Mouse (Mus musculus) embryonic facial prominence, embryonic 12.5 days (tissue): ENCODE data around the gene Ccdc159. TPM values are rescaled to one million over a fixed set of nuclear protein-coding genes. Genes with fewer than 3 reads are reported as not detected.
A peak's percentile ranks its signal among the peaks of the same experiment; 100 is the strongest.

Experiments used
- ATAC-seq: fragments of 200-750 bp; cut with Nextera tagmentation; 2 replicates; pipeline ENCODE4 v1.8.0; 2017; ENCODE audit not compliant: insufficient number of reproducible peaks, insufficient read depth, low FRiP score, low TSS enrichment
- H3K27ac ChIP-seq: fragments of 300-500 bp; sonication (generic); 2 replicates; pipeline ENCODE4 v1.5.1; 2016; ENCODE audit warnings: mild to moderate bottlenecking
- H3K27me3 ChIP-seq: fragments of 300-500 bp; sonication (generic); 2 replicates; pipeline ENCODE4 v1.6.1; 2016; ENCODE audit warnings: mild to moderate bottlenecking, moderate library complexity
- H3K36me3 ChIP-seq: fragments of 300-500 bp; sonication (generic); 2 replicates; pipeline ENCODE4 v1.6.1; 2016; ENCODE audit warnings: mild to moderate bottlenecking
- H3K4me1 ChIP-seq: fragments of 300-500 bp; sonication (generic); 2 replicates; pipeline ENCODE4 v1.6.1; 2016
- H3K4me2 ChIP-seq: fragments of 300-500 bp; sonication (generic); replicated peaks from 2 replicates; pipeline ENCODE4 v1.6.1; 2016; ENCODE audit warnings: mild to moderate bottlenecking, moderate library complexity
- H3K4me3 ChIP-seq: fragments of 300-500 bp; sonication (generic); 2 replicates; pipeline ENCODE4 v1.5.1; 2016; ENCODE audit warnings: mild to moderate bottlenecking
- H3K9ac ChIP-seq: fragments of 300-500 bp; sonication (generic); 2 replicates; pipeline ENCODE4 v1.6.1; 2016; ENCODE audit warnings: mild to moderate bottlenecking, moderate library complexity
- H3K9me3 ChIP-seq: fragments of 300-500 bp; sonication (generic); 2 replicates; pipeline ENCODE4 v1.6.1; 2016; ENCODE audit warnings: mild to moderate bottlenecking, moderate library complexity
- WGBS: fragments of 180-500 bp; shearing (Covaris S2); methylation state at CpG from one replicate; pipeline ENCODE4 v1.1.7; 2016; 5-methylcytosine and 5-hydroxymethylcytosine counted together
- polyA plus RNA-seq: library from polyadenylated mRNA; unstranded; fragments of >200 nt; fragmentation: Nextera tagmentation; extraction: Ambion mirVana; gene quantifications from 2 replicates; pipeline ENCODE4 v1.2.1, GENCODE M21; 2016

Gene Ccdc159
- polyA plus RNA-seq = 5.3 and 5.6 TPM in 2 replicates

GRCm38 (mm10) chr9:21927208-21927753, at the start of gene Ccdc159, which contains the start of gene Tmem205:
Ccdc159 (plus strand) TSS chr9:21927471.
Tmem205 (minus strand) TSS chr9:21927556.
- peak; percentile 96 for ATAC-seq
- under 1% methylated on average over 28 of the region's 28 CpGs for WGBS

DNA sequence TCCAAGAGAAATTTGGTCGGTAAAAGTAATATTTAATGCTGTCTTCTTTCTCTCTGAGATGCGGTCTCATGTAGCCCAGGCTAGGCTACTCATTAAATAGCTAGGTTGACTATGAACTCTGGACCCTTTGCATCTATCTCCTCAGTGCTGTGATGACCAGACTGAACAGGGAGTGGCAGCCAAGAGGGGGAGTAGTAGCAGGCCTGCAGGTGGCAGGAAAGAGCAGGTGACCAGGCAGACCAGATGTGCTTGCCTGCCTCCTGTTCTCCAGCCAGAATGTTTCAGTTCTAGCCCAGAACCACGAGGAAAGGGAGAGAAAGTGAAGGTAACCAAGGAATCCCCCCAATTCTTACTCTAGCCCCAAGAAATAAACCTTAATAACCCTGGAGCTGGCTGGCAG, 38.0 kb upstream of the Ccdc159 start:
- 61% methylated on average over 3 of the region's 3 CpGs for WGBS
- no peak overlapping the region for H3K9ac ChIP-seq
- no peak overlapping the region for H3K4me2 ChIP-seq
- H3K27me3 ChIP-seq = no peaks in the 10 kb centered on the region
- no peaks in the 10 kb centered on the region for H3K36me3 ChIP-seq
- H3K4me3 ChIP-seq = no peak overlapping the region
- H3K4me1 ChIP-seq = no peaks in the 10 kb centered on the region
- H3K9me3 ChIP-seq = no peaks in the 10 kb centered on the region
- H3K27ac ChIP-seq = no peak overlapping the region
- no peak for ATAC-seq

More at GRCm38 (mm10) chr9:21927208-21927753, at the start of gene Ccdc159, which contains the start of gene Tmem205:
- H3K27me3 ChIP-seq = no peaks in the 10 kb centered on the region
- H3K36me3 ChIP-seq = no peaks in the 10 kb centered on the region
- no peak within 1 kb of the TSS for H3K27ac ChIP-seq
- H3K9me3 ChIP-seq = no peaks in the 10 kb centered on the region
- peaks cover 13% of the 10 kb centered on the region for H3K4me1 ChIP-seq
- H3K9ac ChIP-seq = peak within 1 kb of the TSS; percentile 55
- peak within 1 kb of the TSS; percentile 60 for H3K4me2 ChIP-seq
- peak within 1 kb of the TSS; percentile 53 for H3K4me3 ChIP-seq

- peak overlapping the region; percentile 48 for H3K4me2 ChIP-seq
- 15% methylated on average over 10 of the region's 10 CpGs for WGBS
- no peak for ATAC-seq
- H3K27me3 ChIP-seq = peaks cover 4% of the 10 kb centered on the region; the same call in 1 of the 2 replicates
- no peaks in the 10 kb centered on the region for H3K9me3 ChIP-seq
- no peaks in the 10 kb centered on the region for H3K4me1 ChIP-seq
- peak overlapping the region; percentile 39 for H3K4me3 ChIP-seq
- H3K9ac ChIP-seq = no peak overlapping the region
- H3K27ac ChIP-seq = no peak overlapping the region
- H3K36me3 ChIP-seq = no peaks in the 10 kb centered on the region
These were observed 25.9 kb upstream of the Ccdc159 start for GRCm38 (mm10) chr9:21901223-21901820.

DNA sequence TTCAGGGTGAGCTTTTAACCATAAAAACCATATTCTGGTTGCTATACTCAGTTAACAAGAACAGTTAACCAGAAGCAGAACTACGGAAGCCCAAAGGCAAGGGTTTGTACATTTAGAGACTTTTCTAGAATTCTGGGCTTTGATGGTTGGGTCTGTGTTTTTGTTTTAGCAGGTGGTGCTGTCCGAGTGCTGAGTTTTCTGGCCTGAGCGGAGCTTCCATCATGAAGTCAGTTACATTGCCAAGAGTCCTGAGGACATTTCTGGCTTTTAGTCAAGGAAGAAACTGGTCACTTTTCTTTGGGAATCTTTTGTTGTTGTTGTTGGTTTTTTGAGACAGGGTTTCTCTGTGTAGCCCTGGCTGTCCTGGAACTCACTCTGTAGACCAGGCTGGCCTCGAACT, 23.2 kb upstream of the Ccdc159 start:
- Histone ChIP-seq H3K27me3 (peaks cover 4% of the 10 kb centered on the region; the same call in 1 of the 2 replicates), H3K4me3 (no peak overlapping the region), H3K36me3 (no peaks in the 10 kb centered on the region), H3K4me2 (no peak overlapping the region), H3K27ac (no peak overlapping the region), H3K9me3 (no peaks in the 10 kb centered on the region), H3K4me1 (no peaks in the 10 kb centered on the region), H3K9ac (no peak overlapping the region)
- WGBS = 86% methylated on average over 4 of the region's 4 CpGs
- ATAC-seq = no peak

DNA sequence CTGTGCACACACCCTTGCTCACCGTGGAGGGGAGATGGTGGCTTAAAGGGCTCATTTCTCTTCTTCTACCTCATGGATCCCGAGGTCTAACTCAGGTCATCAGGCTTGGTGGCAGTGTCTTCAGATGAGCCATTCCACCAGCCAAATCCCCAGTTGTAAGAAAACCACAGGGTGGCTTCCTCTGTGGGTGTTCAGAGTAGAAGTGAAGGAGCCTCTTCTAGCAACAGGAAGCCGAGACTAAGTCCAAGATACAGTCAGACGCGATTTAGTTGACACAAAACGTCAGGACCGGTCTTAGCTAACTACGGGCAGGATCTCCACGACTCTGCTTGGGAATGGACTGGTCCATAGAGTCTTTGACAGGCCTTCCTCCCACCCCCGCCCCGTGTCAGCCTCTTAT, 19.1 kb upstream of the Ccdc159 start:
- ATAC-seq = no peak
- Histone ChIP-seq H3K36me3 (no peaks in the 10 kb centered on the region), H3K4me2 (no peak overlapping the region), H3K27me3 (peaks cover 3% of the 10 kb centered on the region; the same call in 1 of the 2 replicates), H3K27ac (no peak overlapping the region), H3K9me3 (no peaks in the 10 kb centered on the region), H3K4me1 (no peaks in the 10 kb centered on the region), H3K4me3 (no peak overlapping the region), H3K9ac (no peak overlapping the region)
- 77% methylated on average over 11 of the region's 11 CpGs for WGBS

- no peak overlapping the region for H3K4me2 ChIP-seq
- H3K27me3 ChIP-seq = peaks cover 3% of the 10 kb centered on the region; the same call in 1 of the 2 replicates
- no peaks in the 10 kb centered on the region for H3K9me3 ChIP-seq
- H3K27ac ChIP-seq = no peak overlapping the region
- no peak overlapping the region for H3K9ac ChIP-seq
- H3K4me1 ChIP-seq = no peaks in the 10 kb centered on the region
- no peak overlapping the region for H3K4me3 ChIP-seq
- 76% methylated on average over 10 of the region's 10 CpGs for WGBS
- no peaks in the 10 kb centered on the region for H3K36me3 ChIP-seq
- no peak for ATAC-seq
These were observed 17.6 kb upstream of the Ccdc159 start for GRCm38 (mm10) chr9:21909474-21910223.

DNA sequence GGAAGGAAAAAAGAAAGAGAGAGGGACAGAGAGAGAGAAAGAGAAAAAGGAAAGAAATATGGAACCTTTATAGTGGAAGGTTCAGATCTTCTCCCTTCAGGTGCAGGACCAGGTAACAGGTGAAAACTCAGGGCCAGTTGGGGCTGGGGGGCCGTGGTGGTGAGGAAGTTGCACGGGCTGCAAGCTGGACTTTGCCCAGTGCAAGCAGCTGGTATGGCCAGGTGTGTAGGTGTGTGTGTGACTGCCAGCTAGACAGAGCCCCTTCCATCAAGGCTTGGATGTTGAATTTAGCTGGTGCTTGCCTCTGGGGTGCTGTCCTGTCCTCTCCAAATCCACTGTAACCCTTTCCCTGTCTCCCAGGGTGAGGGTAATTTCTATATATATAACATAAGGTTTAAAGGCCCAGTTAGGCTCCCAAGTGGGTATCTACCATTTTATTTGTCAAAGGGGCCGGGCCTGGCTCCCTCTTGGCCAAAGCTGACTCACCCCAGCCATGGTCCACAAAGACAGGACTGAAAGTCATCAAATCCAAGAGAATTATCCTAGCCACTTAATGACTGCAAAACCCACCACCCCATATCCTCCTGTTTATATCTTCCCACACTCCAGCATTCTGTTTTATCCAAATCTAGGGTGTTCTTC, 10.3 kb upstream of the Ccdc159 start:
- H3K4me1 ChIP-seq = no peaks in the 10 kb centered on the region
- H3K9me3 ChIP-seq = no peaks in the 10 kb centered on the region
- H3K36me3 ChIP-seq = peaks cover 4% of the 10 kb centered on the region; the same call in 1 of the 2 replicates
- no peak overlapping the region for H3K9ac ChIP-seq
- H3K4me3 ChIP-seq = peak overlapping the region; percentile 53
- 73% methylated on average over 3 of the region's 3 CpGs for WGBS
- H3K4me2 ChIP-seq = peak overlapping the region; percentile 92
- H3K27ac ChIP-seq = no peak overlapping the region
- no peak for ATAC-seq
- peaks cover 24% of the 10 kb centered on the region for H3K27me3 ChIP-seq

DNA sequence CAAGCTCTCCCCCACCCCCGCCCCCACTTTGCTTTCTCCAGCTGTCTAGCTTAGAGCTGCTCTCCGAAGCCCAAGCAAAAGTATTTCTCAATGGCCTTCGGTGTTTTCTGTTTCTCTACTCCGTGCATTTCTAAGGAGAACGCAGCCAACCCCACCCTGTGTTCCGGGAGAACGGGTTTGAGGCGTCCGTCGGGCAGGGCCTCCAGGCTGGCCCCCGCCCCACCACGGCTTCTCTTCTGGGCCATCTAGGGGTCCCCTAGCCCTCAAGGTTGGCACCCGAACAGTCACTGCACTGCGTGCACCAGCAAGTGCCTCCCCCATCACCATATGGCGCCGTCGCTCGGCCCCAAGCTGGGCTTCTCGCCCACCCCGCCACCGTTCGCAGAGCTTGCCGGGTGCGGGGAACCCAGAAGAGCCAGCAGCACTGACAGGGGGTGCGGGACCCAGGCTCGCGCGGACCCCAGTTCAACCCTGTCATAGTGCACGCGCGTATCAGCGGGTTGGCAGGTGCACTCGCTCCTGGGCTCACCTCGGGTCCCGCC, 9.7 kb upstream of the Ccdc159 start:
- peaks cover 5% of the 10 kb centered on the region; the same call in 1 of the 2 replicates for H3K36me3 ChIP-seq
- no peaks in the 10 kb centered on the region for H3K9me3 ChIP-seq
- peak; percentile 44 for ATAC-seq
- H3K27ac ChIP-seq = no peak overlapping the region
- H3K4me2 ChIP-seq = peak overlapping the region; percentile 92
- H3K4me3 ChIP-seq = peak overlapping the region; percentile 53
- WGBS = 3% methylated on average over 34 of the region's 35 CpGs
- peaks cover 24% of the 10 kb centered on the region for H3K27me3 ChIP-seq
- H3K9ac ChIP-seq = peak overlapping the region; percentile 49
- no peaks in the 10 kb centered on the region for H3K4me1 ChIP-seq

- H3K4me1 ChIP-seq = no peaks in the 10 kb centered on the region
- H3K27ac ChIP-seq = no peak within 1 kb of the TSS
- ATAC-seq = peak; percentile 94
These were observed 9.2 kb upstream of the Ccdc159 start, which contains the start of gene Rab3d for GRCm38 (mm10) chr9:21918035-21918592. Rab3d (minus strand) TSS chr9:21918192.

DNA sequence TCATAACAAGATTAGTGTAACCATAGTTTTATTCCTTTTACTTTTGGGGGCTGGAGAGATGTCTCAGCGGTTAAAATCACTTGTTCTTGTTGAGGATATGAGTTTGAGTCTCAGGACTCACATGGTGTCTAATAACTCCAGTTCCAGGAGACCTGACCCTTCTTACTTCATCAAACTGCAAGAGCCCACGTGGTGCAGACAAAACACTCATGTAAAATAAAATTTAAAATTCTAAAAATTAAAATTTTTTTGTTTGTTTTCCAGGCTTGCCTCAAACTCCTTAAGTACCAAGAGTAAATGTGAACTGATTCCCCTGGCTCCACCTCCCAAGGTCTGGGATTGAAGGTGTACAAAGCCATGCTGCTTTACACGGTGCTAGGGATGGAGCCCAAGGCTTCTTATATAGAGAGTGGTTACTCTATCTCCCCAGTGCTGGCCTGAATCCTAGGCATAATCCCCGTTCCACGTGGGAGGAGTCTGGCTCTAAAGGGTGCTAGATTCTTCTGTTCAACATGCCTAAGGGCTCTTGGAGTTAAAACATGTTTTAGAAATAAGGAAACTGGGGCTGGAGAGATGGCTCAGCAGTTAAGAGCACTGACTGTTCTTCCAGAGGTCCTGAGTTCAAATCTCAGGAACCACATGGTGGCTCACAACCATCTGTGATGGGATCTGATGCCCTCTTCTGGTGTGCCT, 8.4 kb upstream of the Ccdc159 start:
- Histone ChIP-seq H3K4me1 (0 out of 2 replicates have a peak, but pooled peaks cover under 1% of the 10 kb centered on the region), H3K4me3 (peak overlapping the region; percentile 53), H3K27ac (no peak overlapping the region), H3K4me2 (peak overlapping the region; percentile 92), H3K27me3 (peaks cover 24% of the 10 kb centered on the region), H3K9me3 (no peaks in the 10 kb centered on the region), H3K36me3 (peaks cover 5% of the 10 kb centered on the region; the same call in 1 of the 2 replicates), H3K9ac (no peak overlapping the region)
- 24% methylated on average over 5 of the region's 5 CpGs for WGBS
- no peak for ATAC-seq

More at GRCm38 (mm10) chr9:21918035-21918592, 9.2 kb upstream of the Ccdc159 start, which contains the start of gene Rab3d:
- H3K9ac ChIP-seq = peak within 1 kb of the TSS; percentile 49
- H3K4me2 ChIP-seq = peak within 1 kb of the TSS; percentile 92
- H3K4me3 ChIP-seq = peak within 1 kb of the TSS; percentile 53
- WGBS = 1% methylated on average over 32 of the region's 36 CpGs
- H3K9me3 ChIP-seq = no peaks in the 10 kb centered on the region
- H3K36me3 ChIP-seq = peaks cover 5% of the 10 kb centered on the region; the same call in 1 of the 2 replicates
- H3K27me3 ChIP-seq = peaks cover 24% of the 10 kb centered on the region
